Mouse (Mus musculus) heart, adult 8-10 months (tissue): Measurements from ENCODE around the gene Mthfd2l. TPM values are rescaled to one million over a fixed set of nuclear protein-coding genes. Genes with fewer than 3 reads are reported as not detected.

Source experiments
- DNase-seq: peaks from one replicate; pipeline ENCODE4 v3.0.0; 2022; ENCODE audit warnings: low spot score
- total RNA-seq, 4 experiments: library from RNA; stranded (reverse); gene quantifications; 2 replicates each; pipeline ENCODE4 v1.2.4; 2022

Gene Mthfd2l
- total RNA-seq, 4 experiments from 2014 or later = 6.8 to 8.8 (median 7.9) TPM

DNA sequence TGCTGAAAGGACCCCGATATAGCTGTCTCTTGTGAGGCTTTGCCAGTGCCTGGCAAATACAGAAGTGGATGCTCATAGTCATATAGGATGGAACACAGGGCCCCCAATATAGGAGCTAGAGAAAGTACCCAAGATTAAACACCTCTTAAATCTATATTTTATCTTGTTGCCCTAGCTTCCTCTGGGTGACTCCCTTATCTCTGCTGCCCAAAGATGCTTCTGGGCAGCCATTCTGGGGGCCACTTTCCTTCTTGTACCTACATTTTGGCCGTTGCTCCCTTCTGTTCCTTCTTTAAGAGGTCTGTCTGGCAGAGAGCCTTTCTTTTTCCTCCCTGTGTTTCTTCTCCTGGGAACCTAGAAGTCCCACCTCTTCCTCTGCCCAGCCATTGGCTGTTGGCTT is 14.5 kb downstream of the Mthfd2l start:
- DNase-seq = no peak

DNA sequence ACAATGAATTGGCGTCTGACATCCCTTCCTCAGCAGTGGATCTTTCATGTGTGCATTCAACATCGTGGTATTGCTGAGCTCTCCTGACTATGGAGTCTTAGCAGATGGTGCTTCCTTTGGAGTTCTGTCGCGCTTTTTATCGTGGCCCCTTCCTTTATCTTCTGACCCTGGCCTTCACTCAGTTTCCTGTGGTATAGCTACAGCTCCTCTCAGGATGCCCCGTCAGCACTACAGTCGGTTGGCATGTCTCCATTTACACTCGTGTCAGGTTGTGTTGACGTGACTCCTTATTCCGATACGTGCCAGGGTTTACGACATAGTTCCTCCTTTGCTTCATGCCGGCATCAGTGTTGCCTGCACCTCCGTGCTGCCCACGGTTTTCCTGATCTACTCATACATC is 18.6 kb downstream of the Mthfd2l start:
- no peak for DNase-seq

DNA sequence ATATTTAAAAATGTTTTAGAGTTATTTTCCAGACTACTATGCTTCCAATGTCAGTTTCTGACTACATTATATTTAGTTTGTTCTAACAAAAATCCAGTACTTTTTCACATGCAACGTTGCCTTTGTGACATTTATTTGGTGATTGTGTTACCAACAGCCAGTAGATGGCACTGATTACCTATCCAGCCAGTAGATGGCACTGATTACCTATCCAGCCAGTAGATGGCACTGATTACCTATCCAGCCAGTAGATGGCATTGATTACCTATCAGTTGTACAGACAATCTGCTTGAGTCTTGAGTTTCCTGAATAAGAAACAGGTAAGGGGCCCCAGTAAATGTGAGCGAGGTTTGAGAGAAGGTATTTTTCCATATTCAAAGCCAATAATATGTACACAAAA is 20.6 kb downstream of the Mthfd2l start:
- DNase-seq = peak; percentile 16

DNA sequence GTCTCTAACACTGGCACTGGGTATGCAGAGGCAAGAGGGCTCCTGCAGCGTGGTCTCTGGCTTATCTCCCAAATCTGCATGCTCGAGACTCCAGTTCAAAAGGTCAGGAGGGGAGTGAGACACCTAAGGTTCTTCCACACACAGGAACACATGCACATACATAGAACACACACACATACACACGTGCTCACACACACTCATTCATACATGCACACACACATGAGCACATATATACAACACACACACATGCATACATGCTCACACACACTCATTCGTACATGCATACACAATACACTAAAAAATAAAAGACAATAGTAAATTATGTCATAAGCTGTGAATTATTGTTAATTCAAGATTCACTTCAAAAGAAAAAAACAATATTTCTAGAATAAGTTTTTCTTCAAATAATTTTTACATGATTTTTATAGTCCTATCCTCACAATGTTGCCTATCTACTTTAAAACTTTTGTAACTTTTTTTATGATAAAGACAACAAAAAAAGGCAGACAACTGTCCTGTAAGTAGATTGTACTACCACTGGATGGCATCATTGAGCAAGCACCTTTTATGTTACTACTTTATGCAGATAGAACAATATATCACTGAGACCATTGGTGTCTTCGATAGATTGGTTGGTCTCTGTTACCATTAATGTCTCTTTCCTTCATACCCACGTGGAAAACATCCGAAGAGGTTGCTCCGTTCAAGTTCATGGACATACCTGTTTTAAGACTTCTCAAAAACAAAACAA is 22.0 kb downstream of the Mthfd2l start:
- DNase-seq = no peak

DNA sequence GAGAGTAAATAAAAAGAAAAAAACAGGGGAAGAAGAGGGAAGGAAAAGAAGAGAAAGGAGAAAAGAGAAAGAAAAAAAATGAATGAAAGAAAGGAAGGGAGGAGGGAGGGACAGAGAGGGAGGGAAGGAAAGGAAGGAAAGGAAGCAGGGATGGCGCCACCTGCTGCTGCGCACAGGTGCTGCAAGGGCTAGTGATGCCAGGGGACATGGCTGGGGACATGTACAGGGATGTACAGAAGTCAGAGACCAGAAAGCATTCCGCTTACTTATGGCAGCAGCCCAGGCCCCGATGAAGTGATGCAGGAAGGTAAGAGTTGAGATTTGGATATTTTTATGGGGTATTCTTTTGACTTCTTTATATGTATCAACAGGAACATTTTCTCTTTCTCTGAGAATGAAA is 33.4 kb downstream of the Mthfd2l start:
- DNase-seq = no peak

DNA sequence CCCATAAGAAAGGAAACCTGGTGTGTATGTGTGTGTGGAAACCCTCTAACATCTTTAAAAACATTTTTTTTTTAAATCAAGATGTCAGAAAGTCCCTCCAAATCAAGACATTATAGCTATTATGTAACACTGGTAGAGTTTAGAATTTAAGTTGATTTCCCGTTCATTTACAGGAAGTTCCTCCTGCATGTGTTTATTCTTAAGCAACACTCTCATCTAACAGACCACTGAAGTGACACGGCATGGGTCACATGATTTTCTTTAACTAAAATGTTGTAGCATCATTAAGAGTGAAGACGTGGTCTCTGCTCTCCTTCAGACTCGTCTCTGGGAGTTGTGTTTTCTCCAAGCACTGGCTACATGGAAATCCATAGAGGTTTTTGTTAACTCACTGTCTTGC is 33.8 kb downstream of the Mthfd2l start:
- DNase-seq = no peak

DNA sequence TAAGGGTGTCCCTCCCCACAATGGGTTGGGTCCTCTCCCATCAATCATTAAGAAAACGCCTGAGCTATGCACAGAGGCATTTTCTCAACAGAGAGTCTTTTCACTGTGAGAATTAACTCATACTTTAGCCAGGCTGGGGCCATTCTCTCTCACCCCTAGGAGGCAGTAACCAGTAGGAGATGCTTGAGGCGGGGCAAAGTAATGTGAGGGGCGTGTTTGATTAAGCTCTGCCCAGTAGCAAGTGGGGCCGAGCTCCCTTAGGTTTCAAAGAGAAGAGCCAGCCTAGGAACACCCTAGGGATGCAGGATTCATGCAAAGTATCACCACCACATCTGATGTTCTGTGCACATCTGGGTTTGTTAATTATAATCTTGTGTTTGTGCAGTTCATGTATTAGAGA is 34.5 kb downstream of the Mthfd2l start:
- no peak for DNase-seq

DNA sequence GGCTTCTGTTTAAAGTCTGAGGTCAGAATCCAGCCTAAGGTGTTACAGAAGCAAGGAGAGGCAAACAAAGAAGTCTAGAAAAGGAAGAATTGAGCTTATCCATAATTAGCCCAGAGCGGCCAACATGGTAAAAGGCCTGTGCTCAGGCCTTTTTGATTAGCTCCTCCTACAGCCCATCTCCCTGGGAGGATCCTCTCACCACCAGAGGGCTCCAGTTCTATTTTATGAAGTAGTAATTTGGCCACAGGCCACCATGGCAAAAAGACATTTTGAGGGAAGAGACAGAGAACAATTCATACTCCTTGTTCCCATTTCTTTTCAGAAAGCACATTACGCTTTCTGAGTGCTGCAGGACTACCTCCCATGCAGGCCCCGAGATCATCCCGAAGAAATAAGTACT is 46.3 kb downstream of the Mthfd2l start:
- DNase-seq = peak; percentile 69

DNA sequence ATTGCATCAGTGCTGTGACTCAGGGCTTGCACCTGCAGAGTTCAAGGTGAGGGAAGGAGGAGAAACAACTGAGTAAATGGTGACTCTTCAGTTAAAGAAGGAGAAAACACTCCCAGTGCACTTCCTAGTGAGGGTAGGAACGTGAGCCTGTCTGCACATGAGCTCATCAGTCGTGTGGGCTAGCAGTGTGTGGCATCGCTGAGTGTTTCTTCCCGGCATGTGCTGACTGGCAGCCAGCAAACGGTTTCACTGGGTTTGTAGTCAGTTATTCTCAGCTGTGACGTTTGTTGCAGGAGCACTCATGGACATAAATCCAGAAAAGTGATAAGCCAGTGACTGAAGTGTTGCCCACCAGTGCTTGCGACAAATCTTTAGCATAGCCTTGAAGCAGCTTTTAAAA is 49.4 kb downstream of the Mthfd2l start:
- DNase-seq = no peak

DNA sequence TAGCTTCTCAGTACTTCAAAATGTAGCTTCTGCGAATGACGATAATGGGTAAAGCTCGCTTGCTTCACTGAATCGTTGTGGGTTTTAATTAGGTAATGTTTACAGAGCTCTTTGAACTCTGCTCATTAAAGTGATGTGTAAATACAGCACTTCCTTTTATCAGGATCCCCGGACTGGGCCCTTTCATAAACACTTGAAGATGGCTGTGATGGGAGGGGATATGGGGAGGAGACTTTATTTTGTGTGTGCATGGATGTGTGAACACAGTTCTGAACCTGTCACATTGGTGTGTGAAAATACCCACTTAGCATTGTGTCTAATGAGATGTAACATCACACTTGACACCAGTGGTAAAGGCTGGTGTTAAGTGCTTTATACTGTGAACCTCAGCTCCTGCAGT is 56.7 kb downstream of the Mthfd2l start:
- no peak for DNase-seq

DNA sequence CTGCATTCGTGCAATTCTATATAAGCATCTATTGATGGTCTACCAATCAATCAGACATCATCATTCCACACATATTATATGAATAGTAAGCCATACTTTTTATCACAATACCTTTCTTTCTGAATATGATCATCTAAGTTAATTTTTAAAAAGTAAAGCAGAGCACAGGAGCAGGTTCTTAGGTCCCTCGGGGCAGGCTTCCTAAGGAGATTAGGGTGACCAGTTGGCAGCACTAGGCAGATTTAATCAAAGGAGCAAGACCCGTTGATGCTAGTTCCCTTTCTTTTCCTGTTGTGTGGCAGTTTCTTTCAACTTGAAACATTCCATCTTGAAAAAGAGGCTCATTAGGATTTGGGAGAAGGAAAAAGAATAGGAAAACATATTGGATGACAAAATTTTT is 57.2 kb downstream of the Mthfd2l start:
- DNase-seq = no peak

DNA sequence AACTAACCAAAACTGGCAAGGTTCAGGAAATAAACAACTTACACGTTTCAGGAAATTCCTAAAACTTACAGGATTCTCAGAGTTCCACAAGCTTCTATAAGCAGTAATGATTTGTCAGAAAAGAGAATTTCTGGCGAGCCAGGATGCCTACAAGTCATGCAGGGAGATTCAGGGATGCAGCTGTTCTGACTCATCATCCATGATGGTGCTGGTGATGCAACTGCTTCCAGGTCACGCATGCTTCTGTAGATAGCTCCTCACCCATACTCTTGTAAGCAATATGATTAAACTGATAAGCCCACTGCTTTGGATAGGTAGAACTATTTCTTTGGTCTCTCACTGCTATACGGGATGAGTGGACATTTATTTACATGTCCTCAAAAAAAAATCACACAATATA is 57.7 kb downstream of the Mthfd2l start:
- DNase-seq = no peak

DNA sequence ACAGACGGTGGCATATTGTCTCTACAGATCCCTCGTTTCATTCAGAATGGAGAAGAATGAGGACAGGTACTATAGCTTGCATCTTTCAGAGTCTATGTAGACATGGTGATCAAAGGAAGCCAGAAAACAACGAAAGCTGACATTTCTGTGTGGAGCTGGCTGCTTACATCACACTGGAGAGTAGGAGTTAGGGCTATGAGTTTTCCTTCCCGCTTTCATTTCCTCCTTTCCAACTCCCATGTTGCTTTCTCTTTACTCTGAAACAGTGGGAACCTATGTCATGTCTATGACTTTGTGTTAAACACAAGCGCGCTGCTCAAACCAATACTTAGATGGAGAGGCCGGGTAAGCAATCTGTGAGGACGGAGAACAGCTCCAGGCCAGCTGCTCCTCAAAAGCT is 69.0 kb downstream of the Mthfd2l start:
- no peak for DNase-seq

DNA sequence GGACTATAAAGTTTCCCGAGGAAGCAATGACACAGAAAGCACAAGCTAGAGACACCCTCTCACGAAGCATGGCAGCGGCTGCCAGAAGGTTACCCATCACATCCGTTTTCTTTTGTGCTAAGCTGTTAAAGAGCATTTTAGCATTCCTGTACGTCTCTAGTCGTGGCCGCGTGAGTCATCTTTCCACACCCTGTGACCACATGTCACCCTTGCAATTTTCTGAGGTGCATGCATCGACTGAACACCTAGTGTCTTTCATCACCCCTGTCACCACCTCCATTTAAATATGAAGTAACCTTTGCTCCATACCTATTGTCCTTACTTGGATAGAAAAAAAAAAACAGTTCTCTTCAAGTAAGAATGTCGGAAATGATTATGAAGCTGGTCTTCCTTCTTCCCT is 84.3 kb downstream of the Mthfd2l start:
- no peak for DNase-seq

DNA sequence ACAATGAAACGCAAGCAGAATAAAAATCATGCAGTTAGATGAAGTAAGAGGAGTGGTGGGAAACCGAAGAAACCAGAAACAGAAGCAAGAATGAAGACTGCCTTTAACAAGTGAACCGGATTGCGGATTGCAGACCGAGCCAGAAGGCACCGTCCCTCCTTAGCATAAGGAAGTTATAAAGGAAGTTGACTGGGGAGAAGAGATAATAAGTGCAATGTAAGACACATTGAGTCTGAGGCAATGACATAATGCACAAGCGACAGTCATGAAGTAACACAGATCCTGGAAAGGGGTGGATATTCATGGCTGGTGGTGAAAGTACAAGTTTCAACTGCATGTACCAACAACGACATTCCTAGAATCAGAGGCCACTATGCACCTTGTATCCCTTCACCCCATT is 92.2 kb downstream of the Mthfd2l start:
- DNase-seq = no peak

DNA sequence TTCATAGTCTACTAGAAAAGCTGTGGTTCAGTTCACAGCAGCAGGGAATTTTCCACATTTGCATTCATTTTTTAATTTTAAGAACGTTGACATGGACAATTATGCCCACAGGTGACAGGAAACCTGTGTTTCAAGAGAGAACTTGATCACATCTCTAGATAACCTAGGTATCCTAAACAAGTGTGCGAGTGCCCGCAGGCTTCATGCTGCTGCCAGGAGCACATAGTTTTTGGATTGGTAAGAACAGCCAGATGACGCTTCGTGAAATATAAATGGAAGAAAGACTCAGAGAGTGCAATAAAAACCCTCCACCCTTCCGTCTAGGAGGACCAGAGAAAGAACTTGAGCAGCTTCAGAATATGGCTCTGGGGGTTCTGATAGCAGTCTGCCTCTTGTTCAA is 96.2 kb downstream of the Mthfd2l start, which contains the start of gene Epgn:
Gene Epgn (plus strand): TSS at position 301 of the 400 bp plus-strand sequence.
- no peak for DNase-seq

DNA sequence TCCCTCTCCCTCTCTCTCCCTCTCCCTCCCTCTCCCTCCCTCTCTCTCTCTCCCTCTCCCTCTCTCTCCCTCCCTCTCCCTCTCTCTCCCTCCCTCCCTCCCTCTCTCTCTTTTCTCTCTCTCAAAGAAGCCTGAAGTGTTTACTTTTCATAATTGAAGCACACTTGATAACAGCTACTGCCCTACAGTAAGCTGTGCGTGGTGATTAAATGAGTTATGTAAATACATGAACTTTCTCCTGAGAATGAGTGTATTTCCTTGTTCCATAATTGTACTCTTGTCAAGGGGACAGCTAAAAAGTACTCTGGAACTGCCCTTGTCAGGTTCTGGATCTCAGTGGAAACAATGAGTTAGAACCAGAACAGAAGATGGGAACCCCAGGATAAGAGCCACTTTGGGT is 96.9 kb downstream of the Mthfd2l start:
- no peak for DNase-seq

DNA sequence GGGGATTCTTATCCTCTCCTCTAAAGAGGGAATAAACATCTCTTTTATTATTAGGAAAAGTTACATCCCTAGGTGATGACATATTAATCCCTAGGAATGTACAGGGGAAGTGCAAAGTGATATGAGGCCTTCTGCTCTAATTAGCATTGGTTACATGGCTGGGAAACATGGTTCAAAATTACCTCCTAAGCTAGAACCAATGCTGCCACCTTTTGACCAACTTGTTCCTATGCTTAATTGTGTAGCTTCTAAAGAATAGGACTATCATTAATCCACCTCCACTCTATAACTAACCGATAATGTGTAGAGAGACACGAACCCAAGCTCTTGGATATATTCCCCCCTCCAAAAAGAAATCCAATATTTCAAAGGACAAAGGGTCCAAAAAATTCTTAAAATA is 99.7 kb downstream of the Mthfd2l start:
- no peak for DNase-seq

DNA sequence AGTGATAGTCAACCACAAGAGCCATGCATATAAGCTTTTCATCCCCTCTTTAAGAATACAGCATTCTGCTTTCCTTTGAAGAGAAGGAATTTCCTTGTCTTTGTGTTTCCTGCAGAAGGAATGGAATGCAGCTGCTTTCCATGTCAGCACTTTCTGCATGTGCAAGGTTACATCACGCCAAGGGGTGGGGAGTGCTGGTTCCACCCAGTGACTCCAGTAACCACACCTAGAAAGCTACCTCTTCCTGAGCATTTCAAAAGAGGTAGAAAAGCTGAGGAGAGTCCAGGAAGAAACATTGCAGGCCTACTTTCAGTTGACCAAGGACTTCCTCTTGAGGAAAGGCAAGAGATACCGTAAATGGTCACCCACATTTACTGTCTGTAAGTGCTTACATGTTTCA is 104.4 kb downstream of the Mthfd2l start:
- no peak for DNase-seq

DNA sequence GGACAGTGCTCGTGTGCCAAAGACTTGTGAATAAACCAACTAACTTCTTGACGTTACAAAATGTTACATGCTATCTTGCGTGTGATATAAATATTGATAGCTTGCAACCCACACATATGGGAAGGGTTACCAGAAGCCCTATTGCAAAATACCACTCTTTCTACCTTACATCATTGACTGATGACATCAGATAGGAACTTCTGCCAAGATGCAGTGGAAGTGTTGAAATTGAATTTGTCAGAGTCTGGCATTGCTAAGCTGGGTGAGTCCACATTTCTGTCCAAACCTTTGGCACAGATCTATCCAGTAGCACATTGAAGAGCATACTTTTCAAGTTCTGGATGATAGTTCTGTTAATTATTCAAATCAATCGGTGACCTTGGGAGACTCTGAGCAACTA is 105.7 kb downstream of the Mthfd2l start:
- DNase-seq = peak; percentile 27

DNA sequence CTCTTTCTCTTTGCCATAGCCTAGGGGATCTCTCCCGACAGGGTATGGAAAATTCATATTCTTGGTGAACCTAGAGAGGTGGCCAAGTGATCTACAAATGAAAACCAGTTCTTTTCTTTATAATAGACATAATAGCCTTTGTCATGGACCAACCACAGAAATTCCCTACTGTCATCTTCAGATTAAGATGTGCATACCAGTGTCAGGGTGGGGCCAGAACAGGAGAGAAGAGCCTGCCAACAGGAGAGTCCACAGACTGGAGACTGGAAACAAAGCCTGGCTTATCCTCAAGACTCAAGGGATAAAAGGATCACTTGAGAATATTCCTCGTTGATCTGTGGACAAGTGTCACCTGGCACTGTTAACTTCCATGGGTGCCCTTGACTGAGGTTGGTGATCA is 106.8 kb downstream of the Mthfd2l start:
- no peak for DNase-seq

DNA sequence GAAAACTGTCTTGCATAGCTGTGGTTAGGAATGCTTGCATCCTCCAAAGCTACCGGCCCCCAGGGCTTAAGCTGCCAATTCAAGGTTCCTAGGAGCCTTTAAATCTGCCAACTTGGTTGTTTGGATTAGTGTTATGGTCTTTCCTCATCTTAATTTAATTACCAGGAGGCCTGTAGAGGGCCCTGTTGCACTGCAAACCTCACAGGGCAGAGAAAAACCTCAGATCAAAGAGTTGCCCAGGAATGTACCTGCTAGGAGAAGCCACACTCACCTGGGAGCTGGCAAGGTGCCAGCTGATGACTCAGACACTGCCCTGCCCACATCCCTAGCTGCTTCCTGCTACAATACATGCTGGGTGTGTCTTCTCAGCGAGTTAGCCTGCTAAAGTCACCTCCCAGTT is 107.6 kb downstream of the Mthfd2l start:
- DNase-seq = no peak

DNA sequence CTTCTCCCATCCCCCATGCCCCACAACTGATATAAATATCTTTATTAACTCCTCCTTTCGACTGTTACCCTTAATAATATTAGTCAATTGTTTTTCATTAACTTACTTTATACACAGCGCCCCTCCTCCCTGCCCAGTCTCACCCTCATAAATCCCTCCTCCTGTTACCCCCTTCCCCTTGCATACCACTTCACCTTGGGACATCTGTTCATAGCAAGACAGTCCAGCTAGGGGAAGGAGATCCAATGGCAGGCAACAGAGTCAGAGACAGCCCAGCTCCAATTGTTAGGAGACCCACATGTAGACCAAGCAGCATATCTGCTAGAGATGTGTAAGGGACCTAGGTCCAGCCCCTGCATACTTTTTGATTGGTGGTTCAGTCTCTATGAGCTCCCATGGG is 108.0 kb downstream of the Mthfd2l start:
- no peak for DNase-seq

DNA sequence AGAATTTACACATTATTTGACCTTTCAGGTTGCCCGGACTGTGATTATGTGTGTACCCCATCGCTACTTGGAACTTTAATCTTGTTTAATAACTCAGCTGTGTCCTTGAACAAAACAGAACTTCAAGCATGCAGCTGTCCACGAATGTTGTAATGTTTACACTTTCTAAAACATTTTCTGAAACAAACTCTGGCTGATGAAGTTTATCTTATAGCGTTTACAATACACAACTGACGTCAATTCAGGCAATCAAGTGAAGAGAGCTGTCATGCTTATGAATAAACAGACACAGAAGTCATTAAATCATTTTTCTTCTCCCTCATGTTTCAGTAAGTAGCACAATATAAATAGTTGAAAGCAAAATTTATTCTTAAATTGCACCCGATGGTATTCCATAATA is 117.1 kb downstream of the Mthfd2l start:
- DNase-seq = no peak
